Mouse (Mus musculus) limb, embryonic 11.5 days (tissue): ENCODE measurements at regions not wholly inside any gene's neighbourhood (a gene's known extent, or its start where the extent isn't known, plus 50 kb on each side); places are given as distances from the start of the nearest gene placed in this dataset.

Experiments used
- ATAC-seq: fragments of 200-750 bp; cut with Nextera tagmentation; 2 replicates; pipeline ENCODE4 v1.8.0; 2017; ENCODE audit warnings: low read depth; ENCODE audit not compliant: insufficient number of reproducible peaks, low FRiP score, low TSS enrichment
- DNase-seq: peaks from one replicate; pipeline ENCODE4 v3.0.0-alpha.2; 2015; ENCODE audit warnings: low spot score
- H3K27ac ChIP-seq: fragments of 300-500 bp; sonication (generic); replicated peaks from 2 replicates; pipeline ENCODE4 v1.5.1; 2014; ENCODE audit warnings: low read depth, mild to moderate bottlenecking, low read length
- H3K27me3 ChIP-seq: fragments of 300-500 bp; sonication (generic); 2 replicates; pipeline ENCODE4 v1.6.1; 2014; ENCODE audit warnings: mild to moderate bottlenecking, low read length, mixed read lengths; ENCODE audit not compliant: control insufficient read depth, insufficient read depth
- H3K36me3 ChIP-seq: fragments of 300-500 bp; sonication (generic); 2 replicates; pipeline ENCODE4 v1.6.1; 2014; ENCODE audit warnings: mild to moderate bottlenecking, low read length, moderate library complexity, mixed read lengths; ENCODE audit not compliant: control insufficient read depth, insufficient read depth
- H3K4me1 ChIP-seq: fragments of 300-500 bp; sonication (generic); 2 replicates; pipeline ENCODE4 v1.6.1; 2014; ENCODE audit warnings: low read length, mixed read lengths; ENCODE audit not compliant: control insufficient read depth, insufficient read depth
- H3K4me2 ChIP-seq: fragments of 300-500 bp; sonication (generic); 2 replicates; pipeline ENCODE4 v1.6.1; 2014; ENCODE audit warnings: low read depth, mild to moderate bottlenecking, moderate library complexity; ENCODE audit not compliant: severe bottlenecking
- H3K4me3 ChIP-seq: fragments of 300-500 bp; sonication (generic); 2 replicates; pipeline ENCODE4 v1.5.1; 2014; ENCODE audit warnings: low read depth, low read length
- H3K9ac ChIP-seq: fragments of 300-500 bp; sonication (generic); 2 replicates; pipeline ENCODE4 v1.6.1; 2014; ENCODE audit warnings: mild to moderate bottlenecking, low read length
- H3K9me3 ChIP-seq: fragments of 300-500 bp; sonication (generic); 2 replicates; pipeline ENCODE4 v1.6.1; 2016; ENCODE audit warnings: low read length; ENCODE audit not compliant: control insufficient read depth
- WGBS: fragments of 180-500 bp; shearing (Covaris S2); extraction: QIAGEN DNeasy Blood & Tissue Kit; methylation state at CpG from one replicate; pipeline ENCODE4 v1.1.7; 2014; 5-methylcytosine and 5-hydroxymethylcytosine counted together

DNA sequence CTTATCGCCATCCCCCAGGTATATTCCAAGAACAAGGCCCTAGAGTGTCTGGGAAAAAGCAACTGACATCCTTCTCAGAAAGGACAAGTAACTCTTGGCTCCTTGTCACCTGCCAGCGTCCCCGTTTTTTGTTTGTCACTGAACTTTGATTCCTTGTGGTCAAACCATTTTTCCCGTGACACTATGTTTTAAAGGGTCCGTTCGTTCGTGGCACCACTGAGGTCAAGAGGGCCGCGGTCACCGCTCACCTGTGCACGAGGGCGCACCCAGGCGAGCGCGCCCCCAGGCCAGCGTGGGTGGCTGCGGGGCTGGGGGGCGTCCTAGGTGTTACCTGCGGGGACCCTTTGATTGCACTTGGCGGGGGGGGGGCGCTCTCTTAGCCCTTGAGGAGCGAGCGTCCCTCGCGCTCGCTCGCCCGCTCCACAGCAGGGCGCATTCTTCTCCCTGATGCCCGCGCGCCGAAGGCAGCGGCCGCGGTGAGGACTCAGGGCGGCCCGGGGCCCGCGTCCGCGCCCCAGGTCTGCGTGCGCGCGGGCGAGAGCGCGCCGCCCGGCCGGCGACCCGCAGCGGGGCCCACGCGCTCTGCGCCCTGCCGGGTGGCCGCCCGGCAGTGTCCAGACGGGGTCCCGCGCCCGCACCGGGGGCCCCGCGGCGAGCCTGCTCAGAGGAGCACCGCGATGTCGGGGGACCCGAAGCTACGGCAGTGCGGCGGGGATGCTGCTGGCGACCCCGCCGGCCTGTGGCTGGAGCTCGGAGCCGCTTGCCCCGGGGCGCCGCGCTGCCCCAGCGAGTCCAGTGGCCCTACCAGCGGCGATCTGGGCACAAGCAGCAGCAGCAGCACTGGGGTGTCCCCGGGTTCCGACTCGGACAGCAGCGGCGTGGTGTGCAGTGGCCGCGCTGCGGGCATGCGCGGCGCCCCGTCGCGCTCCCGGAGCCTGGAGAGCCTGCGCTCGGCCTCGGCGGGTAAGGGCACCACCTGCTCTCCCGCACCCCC lies 92.5 kb downstream of the Fam168b start:
- peak overlapping the region; percentile 62 for H3K9ac ChIP-seq
- WGBS = under 1% methylated on average over 89 of the region's 108 CpGs
- DNase-seq (peak; percentile 53), ATAC-seq (peak; percentile 53; the same call in 1 of the 2 replicates)
- H3K27ac ChIP-seq = no peak overlapping the region
- peaks cover 16% of the 10 kb centered on the region; the same call in 1 of the 2 replicates for H3K4me1 ChIP-seq
- no peaks in the 10 kb centered on the region for H3K9me3 ChIP-seq
- H3K27me3 ChIP-seq = peaks cover 36% of the 10 kb centered on the region
- H3K4me3 ChIP-seq = peak overlapping the region; percentile 61
- peak overlapping the region; percentile 97 for H3K4me2 ChIP-seq
- H3K36me3 ChIP-seq = no peaks in the 10 kb centered on the region

GRCm38 (mm10) chr1:34751128-34751527 lies 91.7 kb downstream of the Fam168b start:
- H3K27ac ChIP-seq = no peak overlapping the region
- peak overlapping the region; percentile 61 for H3K4me3 ChIP-seq
- peak overlapping the region; percentile 97 for H3K4me2 ChIP-seq
- peaks cover 16% of the 10 kb centered on the region; the same call in 1 of the 2 replicates for H3K4me1 ChIP-seq
- no peak overlapping the region for H3K9ac ChIP-seq
- no peaks in the 10 kb centered on the region for H3K36me3 ChIP-seq
- H3K9me3 ChIP-seq = no peaks in the 10 kb centered on the region
- WGBS = under 1% methylated on average over 6 of the region's 6 CpGs
- DNase-seq (peak; percentile 35), ATAC-seq (0 out of 2 replicates have a peak, but pooled peaks have one; percentile 23)
- peaks cover 36% of the 10 kb centered on the region for H3K27me3 ChIP-seq

DNA sequence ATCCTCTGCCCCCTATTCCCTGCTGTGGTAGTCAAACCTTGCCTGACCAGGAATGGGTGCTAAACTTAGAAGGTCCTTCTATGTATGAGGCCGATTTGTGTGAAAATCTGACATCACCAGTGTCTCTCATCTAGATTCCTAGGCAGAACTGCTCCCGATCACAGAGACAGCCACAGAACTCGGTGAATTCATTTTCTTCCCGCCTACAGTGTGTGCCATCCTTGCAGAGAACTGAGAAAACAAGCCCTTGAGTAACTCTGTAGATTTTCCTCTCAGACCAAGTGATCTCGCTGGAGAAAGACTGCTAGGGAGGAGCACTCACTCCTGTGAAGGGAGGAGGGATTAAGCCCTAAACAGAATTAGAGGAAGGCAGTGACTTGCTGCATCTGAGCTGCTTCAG lies 89.3 kb downstream of the Fam168b start:
- no peak for ATAC-seq
- Histone ChIP-seq H3K4me2 (no peak overlapping the region), H3K9me3 (no peaks in the 10 kb centered on the region), H3K27ac (no peak overlapping the region), H3K36me3 (no peaks in the 10 kb centered on the region), H3K27me3 (peaks cover 36% of the 10 kb centered on the region), H3K4me1 (peaks cover 16% of the 10 kb centered on the region; the same call in 1 of the 2 replicates), H3K9ac (no peak overlapping the region), H3K4me3 (no peak overlapping the region)
- WGBS = 57% methylated on average over 5 of the region's 5 CpGs
- DNase-seq = no peak

- H3K27me3 ChIP-seq = no peaks in the 10 kb centered on the region
- no peak overlapping the region for H3K4me3 ChIP-seq
- DNase-seq (no peak), ATAC-seq (no peak)
- no peak overlapping the region for H3K9ac ChIP-seq
- no peaks in the 10 kb centered on the region for H3K9me3 ChIP-seq
- no peak overlapping the region for H3K27ac ChIP-seq
- H3K4me2 ChIP-seq = no peak overlapping the region
- H3K36me3 ChIP-seq = no peaks in the 10 kb centered on the region
- H3K4me1 ChIP-seq = no peaks in the 10 kb centered on the region
- 62% methylated on average over 4 of the region's 4 CpGs for WGBS
These were observed 82.3 kb downstream of the Fam168b start for GRCm38 (mm10) chr1:34760547-34760946.

DNA sequence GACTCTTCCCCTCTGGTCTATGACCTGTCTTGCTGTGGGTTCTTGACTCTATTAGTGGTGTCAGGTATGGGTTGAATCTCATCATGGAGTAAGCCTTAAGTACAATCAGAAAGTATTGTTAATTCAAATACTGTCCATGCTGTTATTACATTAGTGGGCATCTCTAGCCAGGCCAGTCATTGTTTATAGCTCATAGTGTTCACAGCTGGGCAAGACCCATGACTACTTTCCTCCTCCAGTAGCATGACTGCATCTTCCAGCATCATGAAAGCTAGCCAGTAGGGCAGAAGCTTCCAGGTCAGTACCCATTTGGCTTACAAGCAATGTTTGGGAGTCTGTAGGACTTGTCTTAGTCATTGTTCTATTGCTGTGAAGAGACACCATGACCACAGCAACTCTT lies 81.4 kb downstream of the Fam168b start:
- Histone ChIP-seq H3K9me3 (no peaks in the 10 kb centered on the region), H3K9ac (no peak overlapping the region), H3K27me3 (no peaks in the 10 kb centered on the region), H3K4me2 (no peak overlapping the region), H3K4me3 (no peak overlapping the region), H3K36me3 (no peaks in the 10 kb centered on the region), H3K27ac (no peak overlapping the region), H3K4me1 (no peaks in the 10 kb centered on the region)
- DNase-seq (no peak), ATAC-seq (no peak)

DNA sequence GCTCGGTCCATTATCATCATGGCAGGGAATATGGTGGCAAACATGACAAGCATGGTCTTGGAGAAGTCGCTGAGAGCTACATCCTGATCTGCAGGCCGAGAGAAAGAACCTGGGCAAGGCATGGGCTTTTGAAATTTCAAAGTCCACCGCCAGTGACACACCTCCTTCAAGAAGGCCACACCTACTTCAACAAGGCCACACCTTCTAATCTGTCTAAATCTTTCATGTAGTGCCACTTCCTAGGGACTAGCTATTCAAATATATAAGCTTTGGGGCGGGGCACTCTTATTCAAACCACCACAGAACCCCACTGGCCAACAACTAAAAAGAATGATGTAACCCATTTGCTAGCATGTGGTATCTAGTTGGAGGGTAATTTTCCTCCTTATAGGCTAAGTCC lies 81.0 kb downstream of the Fam168b start:
- H3K9ac ChIP-seq = no peak overlapping the region
- 86% methylated on average over 5 of the region's 5 CpGs for WGBS
- ATAC-seq = no peak

More for the DNA sequence above, 81.0 kb downstream of the Fam168b start:
- no peaks in the 10 kb centered on the region for H3K4me1 ChIP-seq
- no peak overlapping the region for H3K4me2 ChIP-seq
- H3K27me3 ChIP-seq = no peaks in the 10 kb centered on the region
- H3K27ac ChIP-seq = no peak overlapping the region
- H3K4me3 ChIP-seq = no peak overlapping the region
- no peaks in the 10 kb centered on the region for H3K9me3 ChIP-seq
- no peaks in the 10 kb centered on the region for H3K36me3 ChIP-seq
- DNase-seq = no peak
